Mouse (Mus musculus): Measurements from ENCODE around the gene Pde6d. TPM values are rescaled to one million over a fixed set of nuclear protein-coding genes. Genes with fewer than 3 reads are reported as not detected.
"Not testable (repeated sequence)": the region's sequence is repeated elsewhere in the genome, so short reads cannot be mapped to it uniquely, and the experiment has no call there.

Gene Pde6d
- polyA plus RNA-seq, 1 experiment from 2014 or later: 59.7 TPM

GRCm38 (mm10) chr1:86568409-86568808 is 14.0 kb downstream of the Pde6d start:
- CTCF ChIA-PET: interaction anchor here (0.8 to 2.9 kb wide), 2 partner anchors 10 to 16 kb away, joined by 3 to 9 read pairs; no protein-coding TSS in a partner anchor
- H3K27me3 ChIP-seq: no peaks in the 10 kb centered on the region
- no peak for TF ChIP-seq CTCF (IDR thresholded peaks at IDR 0.05)
- in situ Hi-C loops (cut with MboI; ENCODE audit: low pct_unique_long_range_greater_than_20kb): no loop called here
- ATAC-seq (no peak), DNase-seq (ENCODE audit: low read depth, low spot score) (no peak)
- POLR2A ChIA-PET: interaction anchor here (0.6 to 0.7 kb wide), 2 partner anchors 19 to 744 kb away, joined by 3 read pairs; no protein-coding TSS in a partner anchor

GRCm38 (mm10) chr1:86562663-86563062 is 19.8 kb downstream of the Pde6d start:
- ATAC-seq: no peak
- in situ Hi-C loops (cut with MboI; ENCODE audit: low pct_unique_long_range_greater_than_20kb): no loop called here
- no peaks in the 10 kb centered on the region for H3K27me3 ChIP-seq
- CTCF ChIA-PET: no interaction called here
- POLR2A ChIA-PET: interaction anchor here (1.0 kb wide), 1 partner anchor 8 kb away, joined by 3 read pairs; no protein-coding TSS in a partner anchor
- TF ChIP-seq CTCF (IDR thresholded peaks at IDR 0.05): no peak
- no peak for DNase-seq (ENCODE audit: low read depth, low spot score)

GRCm38 (mm10) chr1:86559232-86559631 is 23.2 kb downstream of the Pde6d start:
- H3K27me3 ChIP-seq: no peaks in the 10 kb centered on the region
- no peak for DNase-seq (ENCODE audit: low read depth, low spot score)
- ATAC-seq: no peak
- ChIA-PET POLR2A (no interaction called here), CTCF (interaction anchor here (1.0 kb wide), 1 partner anchor 10 kb away, joined by 3 read pairs; no protein-coding TSS in a partner anchor)
- in situ Hi-C loops (cut with MboI; ENCODE audit: low pct_unique_long_range_greater_than_20kb): no loop called here
- TF ChIP-seq CTCF (IDR thresholded peaks at IDR 0.05): no peak

GRCm38 (mm10) chr1:86557872-86558271 is 24.6 kb downstream of the Pde6d start:
- ChIA-PET POLR2A (no interaction called here), CTCF (no interaction called here)
- in situ Hi-C loops (cut with MboI; ENCODE audit: low pct_unique_long_range_greater_than_20kb): no loop called here
- no peaks in the 10 kb centered on the region for H3K27me3 ChIP-seq
- ATAC-seq (no peak), DNase-seq (ENCODE audit: low read depth, low spot score) (no peak)
- no peak for TF ChIP-seq CTCF (IDR thresholded peaks at IDR 0.05)

- CTCF ChIA-PET: interaction anchor here (0.8 to 1.7 kb wide), 4 partner anchors 8 to 22 kb away, joined by 3 to 5 read pairs (median 3); no protein-coding TSS in a partner anchor
- no peak for ATAC-seq
- no peak for TF ChIP-seq CTCF (IDR thresholded peaks at IDR 0.05)
- POLR2A ChIA-PET: interaction anchor here (1.1 kb wide), 1 partner anchor 11 kb away, joined by 3 read pairs; no protein-coding TSS in a partner anchor
- no peaks in the 10 kb centered on the region for H3K27me3 ChIP-seq
- DNase-seq (ENCODE audit: low read depth, low spot score): no peak
- in situ Hi-C loops (cut with MboI; ENCODE audit: low pct_unique_long_range_greater_than_20kb): no loop called here
Observed at GRCm38 (mm10) chr1:86555665-86556064, 26.8 kb downstream of the Pde6d start.

- ATAC-seq (no peak), DNase-seq (ENCODE audit: low read depth, low spot score) (no peak)
- ChIA-PET CTCF (interaction anchor here (1.2 to 2.8 kb wide), 3 partner anchors 10 to 19 kb away, joined by 3 to 9 read pairs (median 9); no protein-coding TSS in a partner anchor), POLR2A (no interaction called here)
- TF ChIP-seq CTCF (IDR thresholded peaks at IDR 0.05): no peak
- in situ Hi-C loops (cut with MboI; ENCODE audit: low pct_unique_long_range_greater_than_20kb): no loop called here
- H3K27me3 ChIP-seq: no peaks in the 10 kb centered on the region
Observed at GRCm38 (mm10) chr1:86551877-86552276, 30.6 kb downstream of the Pde6d start.

GRCm38 (mm10) chr1:86551299-86551698 is 31.1 kb downstream of the Pde6d start:
- ChIA-PET POLR2A (no interaction called here), CTCF (interaction anchor here (1.0 to 2.8 kb wide), 2 partner anchors 10 to 14 kb away, joined by 3 to 9 read pairs; no protein-coding TSS in a partner anchor)
- in situ Hi-C loops (cut with MboI; ENCODE audit: low pct_unique_long_range_greater_than_20kb): no loop called here
- TF ChIP-seq CTCF (IDR thresholded peaks at IDR 0.05): no peak
- no peaks in the 10 kb centered on the region for H3K27me3 ChIP-seq
- DNase-seq (ENCODE audit: low read depth, low spot score) (no peak), ATAC-seq (no peak)

- ATAC-seq (no peak), DNase-seq (ENCODE audit: low read depth, low spot score) (no peak)
- no peak for TF ChIP-seq CTCF (IDR thresholded peaks at IDR 0.05)
- ChIA-PET CTCF (interaction anchor here (1.1 kb wide), 1 partner anchor 9 kb away, joined by 3 read pairs; no protein-coding TSS in a partner anchor), POLR2A (no interaction called here)
- in situ Hi-C loops (cut with MboI; ENCODE audit: low pct_unique_long_range_greater_than_20kb): no loop called here
- no peaks in the 10 kb centered on the region for H3K27me3 ChIP-seq
Observed at GRCm38 (mm10) chr1:86546797-86547196, 35.6 kb downstream of the Pde6d start.

- H3K27me3 ChIP-seq: no peaks in the 10 kb centered on the region
- CTCF ChIA-PET: no interaction called here
- ATAC-seq: no peak
- TF ChIP-seq CTCF (IDR thresholded peaks at IDR 0.05): no peak
- POLR2A ChIA-PET: no interaction called here
- in situ Hi-C loops (cut with MboI; ENCODE audit: low pct_unique_long_range_greater_than_20kb): no loop called here
- no peak for DNase-seq (ENCODE audit: low read depth, low spot score)
Observed at GRCm38 (mm10) chr1:86542584-86542983, 39.8 kb downstream of the Pde6d start.

GRCm38 (mm10) chr1:86539583-86539982 is 42.8 kb downstream of the Pde6d start:
- in situ Hi-C loops (cut with MboI; ENCODE audit: low pct_unique_long_range_greater_than_20kb): loop anchor here (5.0 kb wide), 1 partner anchor 37 kb away; no protein-coding TSS in a partner anchor

GRCm38 (mm10) chr1:86538383-86538782 is 44.0 kb downstream of the Pde6d start:
- TF ChIP-seq CTCF (IDR thresholded peaks at IDR 0.05): peak; percentile 77
- POLR2A ChIA-PET: interaction anchor here (0.6 to 1.4 kb wide), 2 partner anchors 11 to 34 kb away, joined by 3 read pairs; no protein-coding TSS in a partner anchor
- no peak for DNase-seq (ENCODE audit: low read depth, low spot score)
- in situ Hi-C loops (cut with MboI; ENCODE audit: low pct_unique_long_range_greater_than_20kb): loop anchor here (5.0 kb wide), 1 partner anchor 36 kb away; no protein-coding TSS in a partner anchor
- no peaks in the 10 kb centered on the region for H3K27me3 ChIP-seq
- ATAC-seq: no peak
- CTCF ChIA-PET: interaction anchor here (1.1 to 1.9 kb wide), 9 partner anchors 11 to 100 kb away, joined by 3 to 8 read pairs (median 4); no protein-coding TSS in a partner anchor

More at GRCm38 (mm10) chr1:86539583-86539982, 42.8 kb downstream of the Pde6d start:
- ChIA-PET CTCF (interaction anchor here (1.1 to 1.3 kb wide), 2 partner anchors 10 to 42 kb away, joined by 3 to 4 read pairs; no protein-coding TSS in a partner anchor), POLR2A (interaction anchor here (0.7 to 1.4 kb wide), 2 partner anchors 12 to 91 kb away, joined by 3 to 6 read pairs; no protein-coding TSS in a partner anchor)
- not testable (repeated sequence) for H3K27me3 ChIP-seq; DNase-seq (ENCODE audit: low read depth, low spot score); ATAC-seq
